Comparison of ENCODE assay signal across 17 mouse cellular contexts in the genomic region with DNA sequence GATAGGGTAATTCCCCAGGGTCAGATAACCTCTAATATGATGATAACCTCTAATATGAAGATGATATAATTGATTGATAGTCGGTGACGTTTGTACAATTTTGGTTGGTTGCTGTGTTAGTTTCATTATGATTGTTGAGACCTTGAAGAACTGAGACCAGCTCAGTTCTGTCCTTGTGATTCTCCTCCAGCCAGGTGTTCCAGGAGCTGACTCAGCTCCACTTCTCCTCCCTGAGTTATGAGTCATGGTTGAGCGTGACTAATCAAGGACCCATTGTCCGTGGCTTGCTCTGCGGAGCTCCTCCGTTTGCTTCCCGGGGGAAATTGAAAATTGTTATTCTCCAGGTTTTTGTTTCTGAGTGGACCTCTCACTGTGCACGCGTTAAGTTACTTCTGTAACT. TPM values are rescaled to one million over a fixed set of nuclear protein-coding genes. Genes with fewer than 3 reads are reported as not detected.
A peak's percentile ranks its signal among the peaks of the same experiment; 100 is the strongest.
DNase-seq lines count a peak whose midpoint lies in the region; ATAC-seq and TF ChIP-seq lines count a peak whose summit lies in the region.
"Had no signal": no experiment of that assay in that cellular context is flagged by ENCODE, and none has a peak within 500 bp of the region (broad histone marks: within the 10 kb centered on the region; RNA-seq: fewer than 3 reads in every experiment).

No protein-coding gene starts in this region.

- no peak for ATAC-seq in heart, embryonic 12.5 days (ENCODE audit: insufficient number of reproducible peaks, low FRiP score)
- peak; percentile 91 for ATAC-seq in intestine, postnatal 0 days
- ATAC-seq: inflammation-experienced regulatory T-cells, adult 6 months; midbrain, embryonic 16.5 days had no signal

- H3K4me3 ChIP-seq in heart, embryonic 12.5 days: no peak overlapping the region
- H3K4me3 ChIP-seq in intestine, postnatal 0 days (ENCODE audit: low read depth, low read length): peak overlapping the region; percentile 1; the same call in 1 of the 2 replicates
- no peak overlapping the region for H3K4me3 ChIP-seq in forebrain, embryonic 10.5 days
- H3K4me3 ChIP-seq: embryonic facial prominence, embryonic 13.5 days; heart, embryonic 13.5 days; stomach, embryonic 15.5 days had no signal

- H3K4me1 ChIP-seq in heart, embryonic 12.5 days (replicated peaks): no peaks in the 10 kb centered on the region
- 0 out of 2 replicates have a peak, but pooled peaks cover 3% of the 10 kb centered on the region for H3K4me1 ChIP-seq in intestine, postnatal 0 days (replicated peaks; ENCODE audit: control insufficient read depth, insufficient read depth, low read length)
- no peaks in the 10 kb centered on the region for H3K4me1 ChIP-seq in forebrain, embryonic 10.5 days

- 75% methylated on average over 9 of the region's 9 CpGs for WGBS in heart, embryonic 12.5 days
- WGBS in intestine, postnatal 0 days: 45% methylated on average over 9 of the region's 9 CpGs
- WGBS in forebrain, embryonic 10.5 days: 81% methylated on average over 9 of the region's 9 CpGs

- peak; percentile 76 for DNase-seq in heart, adult 11 months
- peak; percentile 51 for DNase-seq in 416B (ENCODE audit: low read depth)
- peak; percentile 56 for DNase-seq in adrenal gland, postnatal 10 days
- no peak for DNase-seq in forebrain, embryonic 10.5 days (ENCODE audit: extremely low spot score, low spot score)
- DNase-seq in layer of hippocampus, postnatal 14 days (ENCODE audit: low spot score in 2 of 2): no peak
- no peak for DNase-seq in frontal cortex, postnatal 25 days (ENCODE audit: low spot score in 2 of 2)
- DNase-seq: cerebellum, adult 2 months; heart, postnatal 4 days; lung, postnatal 4 days; thymus, postnatal 25 days had no signal

- H3K36me3 ChIP-seq in heart, embryonic 12.5 days: no peaks in the 10 kb centered on the region
- no peaks in the 10 kb centered on the region for H3K36me3 ChIP-seq in intestine, postnatal 0 days (ENCODE audit: control insufficient read depth, insufficient read depth)
- no peaks in the 10 kb centered on the region for H3K36me3 ChIP-seq in forebrain, embryonic 10.5 days (replicated peaks)
- H3K36me3 ChIP-seq: embryonic facial prominence, embryonic 13.5 days; heart, embryonic 13.5 days; stomach, embryonic 15.5 days had no signal

- no peak overlapping the region for H3K4me2 ChIP-seq in heart, embryonic 12.5 days
- peak overlapping the region; percentile 45 for H3K4me2 ChIP-seq in intestine, postnatal 0 days (replicated peaks; ENCODE audit: low read depth)
- H3K4me2 ChIP-seq: embryonic facial prominence, embryonic 13.5 days; heart, embryonic 13.5 days; stomach, embryonic 15.5 days had no signal

- H3K9me3 ChIP-seq in heart, embryonic 12.5 days (replicated peaks): no peaks in the 10 kb centered on the region
- no peaks in the 10 kb centered on the region for H3K9me3 ChIP-seq in intestine, postnatal 0 days (ENCODE audit: control insufficient read depth)
- no peaks in the 10 kb centered on the region for H3K9me3 ChIP-seq in forebrain, embryonic 10.5 days
- H3K9me3 ChIP-seq: embryonic facial prominence, embryonic 13.5 days; heart, embryonic 13.5 days; stomach, embryonic 15.5 days had no signal

- no peak overlapping the region for H3K27ac ChIP-seq in heart, embryonic 12.5 days (ENCODE audit: poor library complexity, severe bottlenecking)
- H3K27ac ChIP-seq in intestine, postnatal 0 days (ENCODE audit: low read depth, low read length): no peak overlapping the region
- H3K27ac ChIP-seq in forebrain, embryonic 10.5 days: no peak overlapping the region
- H3K27ac ChIP-seq: embryonic facial prominence, embryonic 13.5 days; heart, embryonic 13.5 days; stomach, embryonic 15.5 days had no signal

- no peak overlapping the region for H3K9ac ChIP-seq in heart, embryonic 12.5 days
- H3K9ac ChIP-seq in intestine, postnatal 0 days (ENCODE audit: low read depth, low read length): no peak overlapping the region
- H3K9ac ChIP-seq: embryonic facial prominence, embryonic 13.5 days; heart, embryonic 13.5 days; stomach, embryonic 15.5 days had no signal

- TF ChIP-seq CTCF in intestine, postnatal 0 days (IDR thresholded peaks at IDR 0.05; ENCODE audit: low read depth): no peak

- H3K27me3 ChIP-seq in heart, embryonic 12.5 days (replicated peaks): no peaks in the 10 kb centered on the region
- no peaks in the 10 kb centered on the region for H3K27me3 ChIP-seq in intestine, postnatal 0 days (replicated peaks; ENCODE audit: control insufficient read depth, insufficient read depth, low read length)
- no peaks in the 10 kb centered on the region for H3K27me3 ChIP-seq in forebrain, embryonic 10.5 days (ENCODE audit: poor library complexity, severe bottlenecking)
- H3K27me3 ChIP-seq: embryonic facial prominence, embryonic 13.5 days; heart, embryonic 13.5 days; stomach, embryonic 15.5 days had no signal

RNA-seq across cellular contexts. Expression of a gene that starts 33.5 kb away (rescaled TPM):
- polyA plus RNA-seq in heart, embryonic 12.5 days (2016; fragmentation: Nextera tagmentation; extraction: Ambion mirVana): 9.6 and 11.6 TPM in 2 replicates
- total RNA-seq in adrenal gland, postnatal 10 days (2021): 10 to 100 TPM; 21.6 to 23.6 TPM
- 21.3 and 22.8 TPM in 2 replicates for polyA plus RNA-seq in intestine, postnatal 0 days (2015; fragmentation: Nextera tagmentation; extraction: Ambion mirVana)
- 10.8 and 12.0 TPM in 2 replicates for polyA plus RNA-seq in forebrain, embryonic 10.5 days (2016; fragmentation: Nextera tagmentation; extraction: Ambion mirVana)
- total RNA-seq in layer of hippocampus, postnatal 14 days (2021): 10 to 100 TPM; 14.5 to 15.6 TPM

Comparison
In these comparisons a context has a peak if more than half of its experiments do, and no peak if none do; other contexts are left out.
1. DNase-seq: peak in heart, adult 11 months (single experiment), 416B (single experiment) and adrenal gland, postnatal 10 days (single experiment); none in forebrain, embryonic 10.5 days (single experiment), layer of hippocampus, postnatal 14 days (0 of 2) and frontal cortex, postnatal 25 days (0 of 2).